Mouse (Mus musculus) CH12.LX (cell line): Measurements from ENCODE around the gene Gse1.

Source experiments
- CTCF ChIP-seq, 2 experiments: IDR thresholded peaks in 1 of 2; conservative IDR thresholded peaks in 1 of 2; 2 replicates each; pipeline ENCODE4 v1.5.1; 2011 to 2012; ENCODE audit warnings: low read depth in 2 of 2, low read length in 2 of 2, improper control_type of control experiment in 1 of 2, inconsistent platforms in 1 of 2, mild to moderate bottlenecking in 1 of 2, moderate library complexity in 1 of 2
- EP300 ChIP-seq: IDR thresholded peaks from 2 replicates; pipeline ENCODE4 v1.6.1; 2011; ENCODE audit warnings: low read length, improper control_type of control experiment
- GABPA ChIP-seq: IDR thresholded peaks from 2 replicates; pipeline ENCODE4 v1.6.1; 2012; ENCODE audit warnings: low read depth, low read length, improper control_type of control experiment, inconsistent platforms; ENCODE audit not compliant: insufficient replicate concordance
- MAFK ChIP-seq: IDR thresholded peaks from 2 replicates; pipeline ENCODE4 v1.6.1; 2011; ENCODE audit warnings: low read length, improper control_type of control experiment; ENCODE audit not compliant: insufficient replicate concordance
- POLR2A ChIP-seq: IDR thresholded peaks from 2 replicates; pipeline ENCODE4 v1.6.1; 2011; ENCODE audit warnings: low read depth, mild to moderate bottlenecking, improper control_type of control experiment, low read length
- POLR2AphosphoS2 ChIP-seq: IDR thresholded peaks from 2 replicates; pipeline ENCODE4 v1.6.1; 2011; ENCODE audit warnings: low read depth, low read length, improper control_type of control experiment
- RAD21 ChIP-seq: IDR thresholded peaks from 2 replicates; pipeline ENCODE4 v1.6.1; 2011; ENCODE audit warnings: low read depth, mild to moderate bottlenecking, low read length, improper control_type of control experiment, moderate library complexity
- USF1 ChIP-seq: IDR thresholded peaks from 2 replicates; pipeline ENCODE4 v1.6.1; 2014; ENCODE audit warnings: low read depth, mild to moderate bottlenecking, inconsistent platforms, low read length, improper control_type of control experiment
- ZC3H11A ChIP-seq: IDR thresholded peaks from 2 replicates; pipeline ENCODE4 v1.6.1; 2012; ENCODE audit warnings: low read depth, mild to moderate bottlenecking, inconsistent platforms, low read length, improper control_type of control experiment
- ZMIZ1 ChIP-seq: IDR thresholded peaks from 2 replicates; pipeline ENCODE4 v1.6.1; 2012; ENCODE audit warnings: low read depth, mild to moderate bottlenecking, inconsistent platforms, low read length, improper control_type of control experiment
- ZNF384 ChIP-seq: IDR thresholded peaks from 2 replicates; pipeline ENCODE4 v1.6.1; 2012; ENCODE audit warnings: low read depth, low read length, improper control_type of control experiment, inconsistent platforms

DNA sequence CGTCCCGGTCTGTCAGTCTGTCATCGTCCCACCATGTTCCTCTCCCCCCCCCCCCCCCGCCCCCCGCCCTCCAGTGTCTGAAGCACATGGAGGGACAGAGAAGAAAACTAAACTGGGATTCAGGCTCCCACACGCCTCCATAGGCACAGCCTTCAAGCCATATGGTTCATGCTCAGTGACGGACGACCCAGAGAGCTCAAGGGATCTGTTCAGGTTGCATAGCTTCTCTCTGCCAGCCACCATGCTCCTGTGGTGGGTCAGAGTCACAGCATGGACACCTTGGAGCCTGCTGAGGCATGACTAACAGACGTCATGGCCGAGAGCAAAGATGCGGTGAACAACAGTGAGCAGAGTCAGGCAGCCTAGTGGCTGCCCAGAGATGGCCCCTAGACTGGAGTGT, 187.2 kb downstream of the Gse1 start:
- TF ChIP-seq GABPA (no peak), POLR2A (no peak), CTCF (conservative IDR thresholded peaks at IDR 0.05 in 1 of 2, IDR thresholded peaks at IDR 0.05 in 1 of 2; ENCODE audit: low read depth in 2 of 2, low read length in 2 of 2) (no peak), POLR2AphosphoS2 (no peak), ZMIZ1 (no peak), ZNF384 (no peak), MAFK (no peak), EP300 (no peak), RAD21 (no peak), USF1 (no peak), ZC3H11A (no peak)
